Mouse (Mus musculus): ENCODE measurements around the gene Abcc5. TPM values are rescaled to one million over a fixed set of nuclear protein-coding genes. Genes with fewer than 3 reads are reported as not detected.

Abcc5 gene
- polyA plus RNA-seq, 1 experiment, result 89.5 TPM

DNA sequence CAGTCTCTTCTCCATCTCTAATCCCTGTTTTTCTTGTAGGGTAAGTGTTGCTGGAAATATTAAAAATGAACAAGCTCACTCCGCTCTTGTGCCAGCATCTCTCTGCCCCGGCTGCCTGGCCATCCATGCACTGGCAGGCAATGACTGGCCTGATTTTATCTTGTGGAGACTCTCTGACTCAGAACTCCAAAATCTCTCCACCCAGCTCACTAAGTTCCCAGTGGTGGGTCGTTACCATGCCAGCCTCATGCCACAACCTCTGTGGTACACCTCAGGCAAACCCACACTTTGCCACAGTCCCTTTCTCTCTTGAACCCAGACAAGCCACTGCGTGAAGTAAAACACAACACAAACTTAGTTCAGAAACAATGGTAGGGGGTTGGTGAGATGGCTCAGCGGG, 3.1 kb upstream of the Abcc5 start:
- Histone ChIP-seq H3K27me3 (ENCODE audit: control insufficient read depth, insufficient read depth, low read length, poor library complexity, severe bottlenecking) (no peaks in the 10 kb centered on the region), H3K27ac (ENCODE audit: insufficient read depth, low read length) (no peak overlapping the region), H3K4me3 (ENCODE audit: low read depth, low read length) (no peak overlapping the region), H3K9ac (ENCODE audit: low read depth, poor library complexity, severe bottlenecking) (no peak overlapping the region), H3K36me3 (ENCODE audit: control insufficient read depth, insufficient read depth, low read length, poor library complexity, severe bottlenecking) (no peaks in the 10 kb centered on the region), H3K9me3 (replicated peaks; ENCODE audit: control insufficient read depth, insufficient read depth, low read length, poor library complexity, severe bottlenecking) (no peaks in the 10 kb centered on the region), H3K4me1 (ENCODE audit: control insufficient read depth, insufficient read depth, low read length) (no peaks in the 10 kb centered on the region)
- no peak for TF ChIP-seq EP300 (IDR thresholded peaks at IDR 0.05; ENCODE audit: insufficient read depth, low read depth, low read length)
- TF ChIP-seq POLR2A (IDR thresholded peaks at IDR 0.05; ENCODE audit: insufficient read depth, low read length), result no peak
- TF ChIP-seq CTCF (IDR thresholded peaks at IDR 0.05; ENCODE audit: low read depth, low read length), result no peak

DNA sequence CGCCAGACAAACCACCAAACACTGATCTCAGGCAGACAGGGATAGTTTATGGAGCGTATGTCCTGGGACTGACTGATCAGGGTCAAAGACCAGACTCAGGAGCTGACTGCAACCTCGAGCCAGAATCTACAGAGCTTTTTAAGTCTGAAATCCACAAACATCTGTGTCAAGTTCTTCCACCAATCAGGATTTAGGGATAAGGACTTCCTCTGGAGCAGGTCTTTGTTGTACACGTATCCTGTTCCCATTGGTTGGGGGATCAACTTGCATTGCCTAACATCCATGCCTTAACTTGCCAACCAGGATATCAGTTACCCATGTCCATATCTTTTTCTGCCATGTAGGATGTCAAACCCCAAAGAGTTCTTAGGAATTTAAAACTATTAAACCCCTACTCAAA, 1.4 kb upstream of the Abcc5 start:
- no peaks in the 10 kb centered on the region for H3K27me3 ChIP-seq (ENCODE audit: control insufficient read depth, insufficient read depth, low read length, poor library complexity, severe bottlenecking)
- H3K9ac ChIP-seq (ENCODE audit: low read depth, poor library complexity, severe bottlenecking), result no peak overlapping the region; the same call in 1 of the 2 replicates
- no peak overlapping the region for H3K4me3 ChIP-seq (ENCODE audit: low read depth, low read length)
- no peaks in the 10 kb centered on the region for H3K9me3 ChIP-seq (replicated peaks; ENCODE audit: control insufficient read depth, insufficient read depth, low read length, poor library complexity, severe bottlenecking)
- no peak overlapping the region for H3K27ac ChIP-seq (ENCODE audit: insufficient read depth, low read length)
- TF ChIP-seq POLR2A (IDR thresholded peaks at IDR 0.05; ENCODE audit: insufficient read depth, low read length) (no peak), CTCF (IDR thresholded peaks at IDR 0.05; ENCODE audit: low read depth, low read length) (no peak), EP300 (IDR thresholded peaks at IDR 0.05; ENCODE audit: insufficient read depth, low read depth, low read length) (no peak)
- no peaks in the 10 kb centered on the region for H3K4me1 ChIP-seq (ENCODE audit: control insufficient read depth, insufficient read depth, low read length)
- no peaks in the 10 kb centered on the region for H3K36me3 ChIP-seq (ENCODE audit: control insufficient read depth, insufficient read depth, low read length, poor library complexity, severe bottlenecking)

DNA sequence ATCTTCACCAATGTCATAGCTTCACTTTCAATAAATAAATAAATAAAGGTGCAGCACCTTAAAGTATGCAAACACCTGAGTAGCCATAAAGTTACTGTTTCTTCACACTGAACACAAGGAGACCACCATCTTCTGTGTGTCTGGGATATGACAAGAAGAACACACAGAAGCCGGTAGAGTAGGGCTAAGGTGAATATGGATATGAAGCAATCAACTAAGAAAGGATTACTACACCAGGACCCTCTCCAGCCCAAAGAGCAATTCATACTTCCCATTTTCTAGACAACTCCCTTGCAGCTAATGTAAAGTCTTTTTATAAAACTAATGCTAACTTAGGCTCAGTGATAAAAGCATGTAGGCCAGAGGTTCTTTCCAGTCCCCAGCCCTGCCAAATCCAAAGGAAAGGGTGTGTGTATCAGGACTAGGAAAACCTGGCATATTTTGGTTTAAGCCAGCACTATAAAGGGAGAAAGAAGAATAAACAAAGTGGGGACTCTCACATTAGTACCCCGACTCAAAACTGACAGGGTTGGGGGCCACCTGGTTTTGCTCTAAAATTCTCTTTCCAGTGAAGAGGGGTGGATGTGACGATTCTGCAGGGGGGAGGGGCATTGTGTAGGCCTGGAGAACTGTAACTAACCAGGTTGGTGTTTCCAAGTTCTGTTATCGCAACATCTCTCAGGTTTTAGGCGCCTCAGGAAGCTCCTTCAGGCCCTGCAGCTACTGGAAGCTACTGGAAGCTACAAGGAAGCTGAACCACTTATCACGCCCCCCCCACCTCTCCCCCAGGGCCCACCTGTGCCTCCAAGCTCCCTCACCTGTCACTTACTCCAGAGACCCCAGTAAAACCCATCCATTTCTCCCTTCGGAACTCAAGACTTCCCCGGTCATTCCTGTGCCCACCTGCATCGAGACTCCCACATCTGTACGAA, 1.2 kb downstream of the Abcc5 start:
- Histone ChIP-seq H3K36me3 (ENCODE audit: control insufficient read depth, insufficient read depth, low read length, poor library complexity, severe bottlenecking) (0 out of 2 replicates have a peak, but pooled peaks cover 2% of the 10 kb centered on the region), H3K9ac (ENCODE audit: low read depth, poor library complexity, severe bottlenecking) (peak overlapping the region; percentile 36; the same call in 1 of the 2 replicates), H3K9me3 (replicated peaks; ENCODE audit: control insufficient read depth, insufficient read depth, low read length, poor library complexity, severe bottlenecking) (no peaks in the 10 kb centered on the region), H3K27ac (ENCODE audit: insufficient read depth, low read length) (no peak overlapping the region), H3K4me3 (ENCODE audit: low read depth, low read length) (peak overlapping the region; percentile 98), H3K27me3 (ENCODE audit: control insufficient read depth, insufficient read depth, low read length, poor library complexity, severe bottlenecking) (no peaks in the 10 kb centered on the region), H3K4me1 (ENCODE audit: control insufficient read depth, insufficient read depth, low read length) (no peaks in the 10 kb centered on the region)
- TF ChIP-seq EP300 (IDR thresholded peaks at IDR 0.05; ENCODE audit: insufficient read depth, low read depth, low read length) (no peak), POLR2A (IDR thresholded peaks at IDR 0.05; ENCODE audit: insufficient read depth, low read length) (no peak)

DNA sequence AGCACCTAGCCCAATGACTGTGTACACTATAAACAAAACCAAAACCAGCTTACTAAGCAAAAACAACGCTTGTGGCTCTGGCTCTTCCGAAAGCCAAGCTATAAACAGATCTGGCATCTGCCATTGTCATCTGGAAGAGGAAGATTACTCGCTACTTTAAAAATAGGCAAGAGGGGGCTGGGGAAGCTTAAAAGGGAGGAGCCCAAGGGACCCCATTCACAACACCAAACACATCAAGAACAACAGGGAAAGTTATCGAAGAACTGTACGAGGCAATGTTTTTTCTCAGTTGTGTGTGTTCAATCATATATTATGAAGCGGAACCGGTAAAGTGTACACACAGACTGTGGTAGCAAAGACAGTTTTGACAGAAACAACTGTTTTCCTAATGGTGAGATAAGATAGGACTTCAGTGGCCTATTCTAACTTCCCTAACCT, 1.9 kb downstream of the Abcc5 start:
- 0 out of 2 replicates have a peak, but pooled peaks cover 2% of the 10 kb centered on the region for H3K36me3 ChIP-seq (ENCODE audit: control insufficient read depth, insufficient read depth, low read length, poor library complexity, severe bottlenecking)
- no peak overlapping the region for H3K9ac ChIP-seq (ENCODE audit: low read depth, poor library complexity, severe bottlenecking)
- H3K4me1 ChIP-seq (ENCODE audit: control insufficient read depth, insufficient read depth, low read length), result no peaks in the 10 kb centered on the region
- TF ChIP-seq EP300 (IDR thresholded peaks at IDR 0.05; ENCODE audit: insufficient read depth, low read depth, low read length), result no peak
- no peak for TF ChIP-seq POLR2A (IDR thresholded peaks at IDR 0.05; ENCODE audit: insufficient read depth, low read length)
- no peak for TF ChIP-seq CTCF (IDR thresholded peaks at IDR 0.05; ENCODE audit: low read depth, low read length)
- no peak overlapping the region for H3K27ac ChIP-seq (ENCODE audit: insufficient read depth, low read length)
- H3K4me3 ChIP-seq (ENCODE audit: low read depth, low read length), result no peak overlapping the region
- no peaks in the 10 kb centered on the region for H3K9me3 ChIP-seq (replicated peaks; ENCODE audit: control insufficient read depth, insufficient read depth, low read length, poor library complexity, severe bottlenecking)
- H3K27me3 ChIP-seq (ENCODE audit: control insufficient read depth, insufficient read depth, low read length, poor library complexity, severe bottlenecking), result no peaks in the 10 kb centered on the region

DNA sequence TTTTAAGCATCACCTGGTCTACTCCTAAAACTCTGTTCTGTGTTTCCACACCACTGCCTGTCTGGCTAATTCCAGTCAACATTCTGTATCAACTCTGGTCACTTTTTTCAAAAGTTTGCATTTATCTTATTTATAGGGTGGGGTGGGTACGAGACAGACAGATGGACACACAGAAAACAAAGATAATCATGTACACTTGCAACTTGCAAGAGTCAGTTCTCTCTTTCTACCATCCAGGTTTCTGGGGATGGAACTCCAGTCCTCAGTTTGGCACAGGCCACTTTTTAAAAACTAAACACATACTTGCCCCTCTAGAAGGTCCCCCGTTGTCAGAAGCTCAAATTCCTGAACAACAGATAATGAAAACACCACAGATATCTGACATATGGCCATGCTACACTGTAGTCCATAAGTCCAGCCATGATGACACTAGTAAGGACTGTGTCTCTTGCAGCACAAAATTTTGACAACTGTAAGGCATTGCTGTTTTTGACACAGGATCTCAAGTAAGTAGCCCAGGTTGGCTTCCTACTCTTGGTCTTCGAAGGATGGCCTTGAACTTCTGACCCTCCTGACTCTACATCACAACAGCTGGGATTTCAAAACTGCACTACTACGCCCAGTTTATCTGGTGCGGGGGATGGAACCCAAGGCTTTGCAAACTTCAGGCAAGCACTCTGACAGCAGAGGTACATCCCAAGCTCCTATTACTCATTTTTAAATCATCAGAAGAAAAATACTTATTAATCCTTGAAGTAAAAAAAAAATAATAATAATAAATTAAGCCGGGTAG, 3.1 kb downstream of the Abcc5 start:
- Histone ChIP-seq H3K4me3 (ENCODE audit: low read depth, low read length) (no peak overlapping the region), H3K27me3 (ENCODE audit: control insufficient read depth, insufficient read depth, low read length, poor library complexity, severe bottlenecking) (no peaks in the 10 kb centered on the region), H3K9ac (ENCODE audit: low read depth, poor library complexity, severe bottlenecking) (no peak overlapping the region), H3K27ac (ENCODE audit: insufficient read depth, low read length) (no peak overlapping the region), H3K36me3 (ENCODE audit: control insufficient read depth, insufficient read depth, low read length, poor library complexity, severe bottlenecking) (peaks cover 7% of the 10 kb centered on the region; the same call in 1 of the 2 replicates), H3K4me1 (ENCODE audit: control insufficient read depth, insufficient read depth, low read length) (no peaks in the 10 kb centered on the region), H3K9me3 (replicated peaks; ENCODE audit: control insufficient read depth, insufficient read depth, low read length, poor library complexity, severe bottlenecking) (no peaks in the 10 kb centered on the region)
- no peak for TF ChIP-seq POLR2A (IDR thresholded peaks at IDR 0.05; ENCODE audit: insufficient read depth, low read length)
- no peak for TF ChIP-seq EP300 (IDR thresholded peaks at IDR 0.05; ENCODE audit: insufficient read depth, low read depth, low read length)
- no peak for TF ChIP-seq CTCF (IDR thresholded peaks at IDR 0.05; ENCODE audit: low read depth, low read length)
